Mouse (Mus musculus) retina, postnatal 7 days (tissue): Measurements from ENCODE around the gene Hs3st2.

Experiments
- DNase-seq: peaks from one replicate; pipeline ENCODE4 v3.0.0-alpha.2; 2012; ENCODE audit warnings: low read depth, low spot score

The Hs3st2 gene

DNA sequence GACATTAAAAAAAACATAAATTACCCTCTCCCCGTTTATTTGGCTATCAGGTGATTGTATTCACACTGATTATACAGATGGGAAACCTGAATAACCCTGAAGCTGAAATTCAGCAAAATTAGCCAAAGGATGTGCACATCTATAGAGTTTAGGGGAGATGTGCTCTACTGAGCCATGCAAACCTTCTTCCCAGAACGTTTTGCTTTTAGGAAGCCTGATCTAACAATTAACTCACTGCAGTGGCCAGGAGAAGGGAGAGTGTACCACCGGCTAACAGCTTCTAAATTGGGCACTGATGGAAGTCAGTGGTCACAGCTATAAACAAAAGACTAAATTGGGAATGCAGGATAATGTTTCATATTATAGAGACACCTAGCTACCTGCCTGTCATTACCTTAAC lies 66.4 kb downstream of the Hs3st2 start:
- DNase-seq, result no peak

DNA sequence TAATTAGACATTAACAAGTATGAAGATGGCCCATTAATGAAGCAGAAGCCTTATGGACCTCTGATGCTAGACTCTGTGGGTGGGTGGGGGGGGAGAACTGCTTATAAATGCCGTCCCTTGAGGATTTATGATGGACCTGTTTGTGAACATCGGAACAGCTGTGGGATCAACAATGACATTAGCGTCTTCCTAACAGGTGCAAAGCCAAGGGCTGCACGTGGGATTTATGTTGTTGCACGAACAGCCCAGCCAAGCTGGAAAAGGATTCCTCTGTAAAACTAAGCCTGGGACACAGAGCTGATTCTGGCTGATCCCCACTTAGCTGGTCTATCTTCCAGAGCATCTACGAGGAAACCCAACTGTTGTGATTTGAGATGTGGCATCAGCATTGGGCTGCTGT lies 69.0 kb downstream of the Hs3st2 start:
- DNase-seq, result no peak

DNA sequence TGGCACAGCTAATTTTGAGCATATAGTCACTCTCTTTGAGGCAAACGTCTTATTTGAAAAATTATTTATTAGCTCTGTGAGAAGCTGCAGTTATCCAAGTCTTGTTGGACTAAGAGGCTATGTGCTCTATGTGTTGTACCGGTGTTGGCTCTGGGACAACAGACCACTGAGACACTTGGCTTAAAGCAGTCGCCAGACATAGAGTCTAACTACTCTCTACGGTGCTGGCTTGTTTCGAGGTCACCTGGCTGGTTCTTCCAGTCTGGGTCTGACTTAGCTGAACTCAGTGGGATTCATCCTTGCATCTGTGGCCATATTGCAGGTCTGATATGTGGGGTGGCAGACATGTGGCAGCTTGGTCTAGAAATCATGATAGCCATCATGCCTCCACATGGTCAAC lies 72.8 kb downstream of the Hs3st2 start:
- DNase-seq, result no peak

DNA sequence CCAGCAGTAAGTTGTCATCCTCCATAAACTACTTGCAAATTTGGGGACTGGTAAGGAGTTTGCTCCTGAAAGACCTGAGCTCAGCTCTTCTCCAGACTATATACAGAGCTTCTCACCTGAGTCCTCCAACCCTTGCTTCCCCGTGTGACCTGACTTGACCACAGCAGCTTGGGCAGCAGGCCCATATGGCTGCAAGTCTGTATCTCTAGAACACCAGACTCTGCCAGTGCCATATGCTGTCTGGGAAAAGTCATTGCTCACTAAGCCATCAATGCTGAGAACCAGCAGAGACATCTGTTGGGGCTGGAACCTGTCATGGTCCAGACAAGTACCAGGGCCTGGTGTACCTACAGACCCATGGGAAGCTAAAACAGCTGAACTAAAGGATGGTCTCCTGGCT lies 73.5 kb downstream of the Hs3st2 start:
- DNase-seq, result no peak

DNA sequence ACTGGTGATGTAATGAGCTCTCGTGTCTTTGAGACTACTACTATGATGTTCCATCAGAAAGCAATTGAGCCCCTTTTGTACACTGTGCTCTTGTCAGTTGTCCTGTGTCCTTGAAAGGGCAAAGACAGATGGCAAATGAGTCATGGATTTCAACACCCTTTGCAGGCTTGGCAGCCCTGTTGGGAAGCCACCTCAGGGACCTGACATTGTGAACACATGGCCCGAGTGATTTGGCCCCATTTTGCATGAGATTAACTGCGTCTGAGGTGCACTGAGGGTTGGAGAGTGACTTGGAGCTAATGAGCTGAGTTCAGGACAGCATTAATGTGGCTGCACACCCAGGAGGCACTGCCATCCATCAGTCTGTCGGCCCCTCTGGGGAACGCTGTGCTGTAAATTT lies 74.7 kb downstream of the Hs3st2 start:
- no peak for DNase-seq

DNA sequence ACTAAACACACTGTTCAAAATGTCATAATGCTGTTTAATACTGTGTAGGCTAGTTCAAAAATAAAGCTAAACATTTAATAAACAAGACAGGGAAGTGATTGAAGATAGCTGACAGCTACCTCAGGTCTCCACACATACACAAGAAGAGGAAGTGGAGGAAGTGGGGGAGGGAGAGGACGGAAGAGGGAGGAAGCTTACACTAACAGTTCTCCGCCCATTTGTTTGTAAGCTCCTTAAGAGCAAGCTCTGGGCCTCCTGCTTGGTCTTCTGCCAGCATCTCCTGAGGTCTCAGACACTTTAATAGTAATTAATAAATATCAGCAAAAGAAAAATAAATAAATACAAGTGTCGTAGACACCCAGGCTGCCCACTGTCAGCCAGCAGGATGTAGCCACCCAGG lies 77.8 kb downstream of the Hs3st2 start:
- no peak for DNase-seq

DNA sequence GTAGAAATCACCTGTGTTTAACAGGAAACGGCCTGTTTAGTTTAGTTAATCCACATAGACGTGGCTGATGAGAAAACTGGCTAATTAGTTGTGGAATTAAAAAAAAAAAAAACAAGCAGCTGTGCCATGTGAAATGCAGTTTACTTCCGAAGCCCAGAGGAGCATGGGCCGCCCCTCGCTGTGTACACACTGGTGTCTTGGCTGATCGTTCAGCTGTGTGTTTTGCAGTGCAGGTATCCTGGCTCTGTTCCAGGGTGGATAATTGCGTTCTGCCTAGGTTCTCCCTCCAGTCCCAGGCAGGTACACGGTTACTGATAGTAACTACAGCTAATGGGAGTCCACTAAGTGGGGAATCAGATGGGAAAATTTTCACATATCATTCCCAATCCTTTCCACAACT lies 86.6 kb downstream of the Hs3st2 start:
- no peak for DNase-seq

DNA sequence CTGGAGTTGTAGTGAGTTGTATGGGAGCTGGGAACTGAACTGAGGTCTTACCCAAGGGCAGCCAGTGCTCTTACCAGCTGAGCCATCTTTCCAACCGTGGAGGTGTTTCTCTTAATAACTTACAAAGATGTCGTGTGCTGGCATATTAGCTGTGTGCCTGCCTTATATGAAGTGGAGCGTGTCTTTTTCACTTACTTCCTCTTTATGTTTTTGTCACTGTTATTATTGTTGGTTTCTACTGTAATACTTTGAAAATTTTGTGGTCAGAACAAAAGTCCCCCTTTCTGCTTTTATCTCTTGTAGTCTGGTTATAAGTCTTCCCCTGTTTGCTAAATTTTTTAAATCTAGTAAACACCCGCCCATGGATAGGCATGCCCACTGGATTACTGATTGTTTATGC lies 88.4 kb downstream of the Hs3st2 start:
- DNase-seq, result no peak

DNA sequence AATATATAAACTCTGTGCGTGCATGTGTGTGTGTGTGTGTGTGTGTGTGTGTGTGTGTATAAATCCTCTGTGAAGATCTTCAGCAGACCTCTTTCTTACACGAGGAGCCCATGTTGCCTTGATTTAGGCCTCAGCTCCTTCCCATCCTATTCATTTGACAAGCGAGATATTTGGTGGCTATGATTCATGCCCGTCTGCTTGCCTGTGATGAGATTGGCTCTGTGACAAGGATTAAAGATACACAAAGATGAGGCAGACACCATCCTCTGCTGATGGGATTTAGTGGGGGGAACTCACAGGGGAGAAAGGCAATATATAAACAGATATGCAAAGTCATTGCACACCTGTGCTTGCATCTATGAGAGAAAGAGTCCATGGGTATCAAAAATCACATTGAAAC lies 92.9 kb downstream of the Hs3st2 start:
- no peak for DNase-seq

DNA sequence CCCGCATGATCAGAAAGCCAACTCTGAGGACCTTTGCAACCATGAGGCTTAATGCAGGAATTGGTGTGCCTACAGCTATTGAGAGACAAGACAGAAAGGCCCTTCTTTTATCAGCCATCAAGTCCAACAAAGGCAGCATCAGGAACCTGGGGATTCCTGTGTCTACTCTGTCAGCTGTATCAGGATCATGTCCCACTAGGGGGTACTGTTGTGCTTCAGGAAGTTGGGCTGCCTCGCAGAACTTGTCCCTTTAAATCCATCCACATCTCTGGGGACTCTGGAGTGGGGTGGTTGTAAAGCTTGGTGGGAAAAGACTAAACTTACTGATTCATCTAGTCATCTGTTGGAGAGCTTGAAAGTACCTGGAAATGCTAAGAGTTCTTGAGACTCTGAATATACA lies 93.6 kb downstream of the Hs3st2 start:
- DNase-seq, result peak; percentile 17

DNA sequence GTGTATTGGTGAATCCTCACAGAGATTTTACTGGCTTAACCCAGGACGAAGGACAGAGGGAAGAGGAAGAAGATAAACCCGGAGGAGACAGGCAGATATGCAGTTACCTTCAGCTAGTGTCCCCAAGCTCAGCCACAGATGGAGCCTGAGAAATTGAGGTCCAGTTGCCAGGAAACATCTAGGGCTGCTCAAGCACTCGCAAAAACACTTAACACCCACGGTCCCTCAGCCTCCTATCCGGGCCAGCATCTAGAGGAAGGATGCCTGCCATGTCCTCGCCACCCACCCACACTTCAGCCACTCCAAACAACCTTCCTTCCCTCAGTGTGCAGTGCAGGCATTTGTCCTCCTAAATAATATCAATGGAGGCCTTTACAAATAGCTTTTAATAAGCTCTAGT lies 95.6 kb downstream of the Hs3st2 start:
- DNase-seq, result no peak

DNA sequence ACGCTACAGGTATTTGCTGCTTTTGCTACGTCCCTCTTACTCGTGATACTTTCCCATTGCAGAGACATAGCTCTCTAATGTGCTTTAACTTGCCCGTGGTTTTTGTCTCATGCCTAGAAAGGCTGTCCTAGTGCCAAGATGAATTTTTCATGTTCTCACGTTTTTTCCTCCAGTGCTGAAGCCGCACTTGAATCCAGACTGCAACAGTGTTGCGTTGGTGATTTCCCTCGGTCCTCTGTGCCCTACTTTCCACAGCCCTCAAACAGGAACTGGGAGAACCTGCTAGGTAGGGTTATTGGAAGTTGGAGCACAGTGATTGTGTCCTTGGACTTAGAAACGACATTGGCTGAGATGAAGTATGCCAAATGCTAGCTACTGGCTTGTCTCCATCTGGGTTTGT lies 97.7 kb downstream of the Hs3st2 start:
- no peak for DNase-seq

DNA sequence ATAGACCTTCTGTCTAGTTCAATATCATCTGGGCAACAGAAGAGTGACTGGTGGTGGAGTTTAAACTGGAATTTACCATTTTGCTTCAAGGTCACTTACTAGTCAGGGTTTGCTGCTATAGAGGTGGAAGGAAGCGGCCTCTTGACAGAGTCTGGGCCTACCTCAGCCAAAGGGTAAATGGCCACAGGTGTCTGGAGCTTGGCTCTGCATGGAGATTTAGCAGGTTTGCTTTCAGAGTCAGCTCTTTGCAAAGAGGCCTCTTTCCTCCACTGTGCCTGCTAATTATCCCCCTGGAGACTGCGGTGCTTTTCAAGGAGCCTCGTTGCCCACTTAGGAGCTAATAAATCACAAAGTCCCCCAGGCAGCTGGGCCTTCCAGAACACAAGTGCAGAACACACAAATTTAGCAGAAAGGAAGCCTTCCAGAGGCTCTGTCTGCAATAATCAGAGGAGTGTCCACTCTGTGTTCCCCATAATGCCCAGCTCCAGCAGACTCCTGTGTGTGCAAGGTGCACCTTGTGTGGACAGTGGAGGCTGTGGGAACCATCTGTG lies 99.9 kb downstream of the Hs3st2 start:
- no peak for DNase-seq

DNA sequence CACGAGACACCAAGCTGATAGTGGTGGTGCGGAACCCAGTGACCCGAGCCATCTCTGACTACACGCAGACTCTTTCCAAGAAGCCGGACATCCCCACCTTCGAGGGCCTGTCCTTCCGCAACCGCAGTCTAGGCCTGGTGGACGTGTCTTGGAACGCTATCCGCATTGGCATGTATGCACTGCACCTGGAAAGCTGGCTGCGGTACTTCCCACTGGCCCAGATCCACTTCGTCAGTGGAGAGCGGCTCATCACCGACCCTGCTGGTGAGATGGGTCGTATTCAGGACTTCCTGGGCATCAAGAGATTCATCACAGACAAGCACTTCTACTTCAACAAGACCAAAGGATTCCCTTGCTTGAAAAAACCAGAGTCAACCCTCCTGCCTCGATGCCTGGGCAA lies 108.9 kb downstream of the Hs3st2 start:
- DNase-seq, result no peak

DNA sequence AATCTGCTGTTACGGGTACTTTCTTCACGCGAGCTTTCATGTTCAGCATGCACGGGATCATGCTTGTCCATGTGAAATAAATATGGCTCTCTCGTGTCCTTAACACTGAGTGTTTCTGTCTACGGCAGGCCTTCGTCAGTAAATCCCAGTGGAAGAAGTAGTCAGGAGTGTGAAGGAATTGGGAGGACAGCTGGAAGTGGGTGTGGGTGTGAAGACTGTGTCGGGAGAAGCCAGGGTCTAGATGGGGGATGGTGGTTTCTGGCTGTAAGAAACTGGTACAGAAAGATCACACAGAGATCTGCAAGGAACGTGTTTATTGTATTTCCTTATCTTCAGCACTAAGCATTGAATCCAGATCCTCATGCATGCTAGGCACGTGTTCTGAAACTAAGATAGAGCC lies 110.0 kb downstream of the Hs3st2 start:
- no peak for DNase-seq

DNA sequence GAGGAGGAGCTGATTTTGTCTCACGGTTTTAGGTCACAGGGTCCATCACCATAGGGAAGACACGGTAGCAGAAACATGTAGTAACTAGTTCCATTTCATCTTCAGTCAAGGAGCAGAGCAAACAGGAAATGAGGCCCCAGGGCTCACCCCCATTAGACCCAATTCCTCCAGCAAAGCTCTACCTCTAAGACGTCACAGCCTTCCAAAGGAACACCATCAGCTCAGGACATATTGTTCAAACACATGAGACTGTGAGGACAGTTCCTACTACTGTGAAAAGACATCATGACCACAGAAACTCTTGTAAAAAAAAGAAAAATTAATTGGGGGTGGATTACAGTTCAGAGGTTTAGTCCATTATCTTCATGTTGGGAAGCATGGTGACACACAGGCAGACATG lies 125.1 kb downstream of the Hs3st2 start:
- DNase-seq, result no peak

DNA sequence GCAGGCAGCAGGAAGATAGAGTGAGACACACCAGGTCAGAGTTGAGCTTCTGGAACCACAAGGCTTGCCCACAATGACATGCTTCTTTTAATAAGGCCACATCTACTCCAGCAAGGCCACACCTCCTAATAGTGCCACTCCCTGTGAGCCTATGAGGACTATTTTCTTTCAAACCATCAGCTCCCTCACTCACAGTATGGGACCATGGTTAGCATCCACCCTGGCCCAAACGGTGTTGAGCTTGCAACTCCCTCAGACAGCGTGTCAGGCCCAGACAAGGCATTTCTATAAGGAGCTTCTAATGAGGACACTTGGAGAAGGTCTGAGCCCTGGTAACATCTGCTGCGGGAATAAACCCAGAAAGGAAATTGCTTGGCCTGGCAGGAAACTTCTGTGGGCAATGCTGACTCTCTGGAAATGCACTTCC lies 125.5 kb downstream of the Hs3st2 start:
- no peak for DNase-seq

DNA sequence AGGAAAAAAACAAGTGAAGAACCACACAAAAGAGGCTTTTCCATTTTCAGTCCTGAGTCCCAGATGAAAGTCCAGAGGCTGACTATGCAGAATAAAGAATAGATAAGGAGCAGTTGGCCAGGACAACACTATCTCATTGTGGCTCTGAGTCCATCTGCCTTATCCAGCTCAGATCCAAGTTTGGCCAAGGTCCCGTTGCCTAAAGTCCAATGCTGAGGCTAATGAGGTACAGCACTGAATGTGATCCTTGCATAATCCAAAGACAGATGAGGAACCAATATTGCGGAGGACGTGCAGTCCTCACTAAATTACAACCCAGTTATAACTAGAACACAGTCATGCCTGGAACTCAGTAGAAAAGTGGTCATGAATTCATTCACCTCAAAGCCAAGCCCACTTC lies 130.5 kb downstream of the Hs3st2 start:
- DNase-seq, result no peak

DNA sequence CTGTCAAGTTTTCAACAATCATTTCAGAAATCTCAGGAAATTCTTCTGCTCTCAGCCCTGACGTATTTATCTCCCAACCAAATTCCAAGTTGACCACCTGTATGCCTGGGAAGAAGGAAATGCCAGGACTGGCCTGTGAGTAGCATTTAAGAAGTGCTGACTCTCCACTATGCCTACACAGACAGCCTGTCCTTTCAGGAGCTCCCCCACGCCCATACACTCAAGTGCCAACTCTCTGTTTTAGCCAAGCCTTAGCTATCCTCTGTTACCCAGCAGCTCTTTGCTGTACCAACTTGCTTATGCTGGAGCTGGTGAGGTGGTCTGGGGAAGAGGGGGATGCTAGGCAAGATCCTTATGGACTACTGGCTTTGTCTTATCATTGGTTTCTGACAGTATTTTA lies 137.4 kb downstream of the Hs3st2 start:
- no peak for DNase-seq

DNA sequence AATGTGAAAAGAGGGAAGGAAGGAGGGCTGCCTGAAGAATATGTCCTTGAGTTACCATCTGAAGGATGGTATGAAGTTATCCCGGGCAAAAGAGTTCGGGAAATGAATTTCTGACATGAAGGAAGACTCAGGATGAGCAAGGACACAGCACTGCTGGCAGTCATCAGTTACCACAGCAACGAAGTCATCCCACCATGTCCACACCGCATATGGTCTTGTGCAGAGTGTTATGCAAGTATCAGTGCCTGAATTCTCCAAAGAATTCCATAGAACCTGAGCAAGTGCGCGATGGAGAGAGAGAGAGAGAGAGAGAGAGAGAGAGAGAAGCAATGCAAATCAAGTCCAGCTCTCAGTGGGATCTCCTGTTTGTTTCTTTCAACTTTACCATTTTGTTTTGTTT lies 142.0 kb downstream of the Hs3st2 start:
- no peak for DNase-seq

DNA sequence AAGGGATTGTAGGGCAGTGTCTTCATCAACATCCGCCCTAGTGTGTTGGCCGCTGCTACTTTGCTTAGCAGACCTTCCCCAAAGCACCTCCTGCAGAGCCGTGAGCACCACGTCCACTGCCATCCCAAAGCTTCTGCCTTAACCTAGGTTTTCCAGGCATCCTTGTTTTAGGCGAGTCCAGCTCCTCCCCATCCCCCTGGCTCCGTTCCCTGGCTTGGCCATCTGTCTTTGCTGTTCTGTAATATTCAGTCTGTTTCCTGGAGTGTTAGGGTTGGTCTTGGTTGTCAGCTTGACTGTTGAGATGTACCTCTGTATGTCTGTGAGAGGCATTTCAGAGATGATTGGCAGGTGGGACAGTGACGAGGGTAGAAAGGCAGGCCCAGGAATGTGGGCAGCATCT lies 142.7 kb downstream of the Hs3st2 start:
- no peak for DNase-seq

DNA sequence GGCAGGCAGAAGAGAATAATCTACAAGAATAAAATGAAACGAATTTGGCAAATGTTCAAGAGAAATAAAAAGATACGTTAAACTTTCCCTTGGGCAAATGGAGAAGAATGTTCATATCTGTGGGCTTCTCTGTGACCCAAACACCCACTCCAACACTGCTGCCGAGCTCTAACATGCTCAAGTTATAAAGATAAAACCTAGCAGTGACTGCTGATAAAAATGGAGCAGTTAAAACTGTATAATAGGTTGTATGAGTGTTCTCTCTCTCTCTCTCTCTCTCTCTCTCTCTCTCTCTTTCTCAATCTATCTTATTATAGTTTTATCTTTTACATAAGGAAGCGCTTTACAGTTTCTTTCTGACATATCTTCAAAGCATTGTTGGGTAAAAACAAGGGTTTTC lies 144.3 kb downstream of the Hs3st2 start:
- DNase-seq, result no peak

DNA sequence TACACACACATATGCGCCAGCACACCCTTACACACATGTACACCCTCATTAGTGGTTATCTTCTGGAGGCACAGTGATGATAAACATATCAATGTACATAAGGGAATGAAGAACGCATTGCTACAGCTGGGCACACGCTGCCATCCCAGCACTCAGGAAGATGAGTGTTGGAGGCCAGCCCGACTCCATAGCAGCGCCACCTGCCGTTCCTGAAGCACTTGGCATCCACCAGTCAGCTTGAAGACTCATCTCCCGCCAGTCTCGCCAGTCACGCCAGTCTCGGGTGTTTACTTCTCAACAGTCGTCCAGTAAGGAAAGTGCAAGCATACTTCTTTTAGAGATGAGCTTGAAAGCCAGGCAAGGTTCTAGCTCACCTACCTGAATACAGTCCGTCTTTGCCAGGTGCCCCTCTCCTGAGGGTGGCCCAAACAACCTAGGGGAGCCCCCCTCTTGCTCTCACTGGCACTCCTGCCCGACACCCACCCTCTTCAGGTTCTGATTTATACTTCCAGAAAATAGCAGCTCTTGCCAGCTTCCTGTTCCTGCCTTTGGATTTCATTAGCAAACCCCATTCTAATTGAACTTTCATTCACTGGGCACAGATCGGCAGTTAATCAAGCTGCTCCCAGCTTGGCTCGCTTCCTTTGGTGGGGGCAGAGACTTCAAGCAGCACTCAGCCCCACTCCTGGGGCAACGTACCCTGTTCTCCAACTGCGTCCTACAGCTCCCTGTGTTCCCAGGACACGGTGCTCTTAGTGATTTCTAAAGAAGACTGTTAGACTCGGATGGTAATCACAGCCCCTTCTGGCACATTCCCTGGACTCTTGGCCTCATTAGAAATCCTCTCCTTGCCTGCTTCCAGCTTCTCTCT lies 148.0 kb downstream of the Hs3st2 start:
- DNase-seq, result no peak

DNA sequence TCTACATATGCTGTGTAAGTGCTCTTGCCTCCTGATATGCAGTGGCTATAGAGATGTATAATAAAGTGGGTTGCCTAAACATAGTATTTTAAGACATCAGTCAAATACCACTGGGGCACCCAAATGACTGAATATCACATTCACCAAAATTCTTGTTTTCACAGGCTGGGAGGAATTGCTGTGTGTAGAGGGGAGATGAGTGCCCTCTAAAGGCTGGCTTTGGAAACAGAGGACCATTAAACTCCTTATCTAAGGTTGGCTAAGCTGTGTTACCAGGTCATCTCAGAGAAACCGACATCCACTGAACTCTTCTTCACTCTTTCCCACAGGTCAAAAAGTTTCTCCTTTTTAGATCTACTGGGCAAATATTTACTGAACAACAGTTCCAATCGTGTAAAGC lies 150.8 kb downstream of the Hs3st2 start:
- no peak for DNase-seq
